Mouse (Mus musculus) stomach, postnatal 0 days (tissue): ENCODE data around the gene Lcat.

Experiments used
- CTCF ChIP-seq: IDR thresholded peaks from 2 replicates; pipeline ENCODE4 v1.5.1; 2016; ENCODE audit warnings: antibody characterized with exemption, low read depth, mild to moderate bottlenecking, moderate library complexity
- EP300 ChIP-seq: optimal IDR thresholded peaks from 2 replicates; pipeline ENCODE3; 2016; ENCODE audit warnings: antibody characterized with exemption

- TF ChIP-seq CTCF (no peak), EP300 (no peak)
Observed at GRCm38 (mm10) chr8:105971019-105971720, 28.0 kb upstream of the Lcat start.
